Mouse (Mus musculus): Measurements from ENCODE around the gene Phox2a. TPM values are rescaled to one million over a fixed set of nuclear protein-coding genes. Genes with fewer than 3 reads are reported as not detected.

Phox2a gene
- total RNA-seq (2014; rRNA removed) = 3.7 and 4.5 TPM in 2 replicates
- polyA plus RNA-seq (2015; fragmentation: Nextera tagmentation; extraction: Ambion mirVana) = 2.0 and 2.1 TPM in 2 replicates

GRCm38 (mm10) chr7:101817861-101818401 is at the start of gene Phox2a:
Phox2a (plus strand) TSS chr7:101818313.
- Histone ChIP-seq H3K4me2 (ENCODE audit: low read depth, low read length) (peak within 1 kb of the TSS; percentile 46), H3K27me3 (ENCODE audit: insufficient read depth, low read length) (peaks cover 54% of the 10 kb centered on the region), H3K9me3 (ENCODE audit: low read length) (no peaks in the 10 kb centered on the region), H3K9ac (replicated peaks; ENCODE audit: low read length) (no peak within 1 kb of the TSS), H3K4me3 (ENCODE audit: low read length) (peak within 1 kb of the TSS; percentile 28), H3K4me1 (ENCODE audit: insufficient read depth, low read length) (peaks cover 8% of the 10 kb centered on the region), H3K36me3 (ENCODE audit: insufficient read depth, low read length) (no peaks in the 10 kb centered on the region), H3K27ac (no peak within 1 kb of the TSS)
- ATAC-seq (peak; percentile 21), DNase-seq (ENCODE audit: low spot score) (no peak)
- no peak for TF ChIP-seq CTCF (IDR thresholded peaks at IDR 0.05; ENCODE audit: low read depth)
- under 1% methylated on average over 36 of the region's 45 CpGs for WGBS

- no peak overlapping the region for H3K4me2 ChIP-seq (ENCODE audit: low read depth, low read length)
- no peak overlapping the region for H3K4me3 ChIP-seq (ENCODE audit: low read length)
- H3K27me3 ChIP-seq (ENCODE audit: insufficient read depth, low read length) = no peaks in the 10 kb centered on the region
- no peaks in the 10 kb centered on the region for H3K9me3 ChIP-seq (ENCODE audit: low read length)
- 0 out of 2 replicates have a peak, but pooled peaks cover 5% of the 10 kb centered on the region for H3K36me3 ChIP-seq (ENCODE audit: insufficient read depth, low read length)
- ATAC-seq (no peak), DNase-seq (ENCODE audit: low spot score) (no peak)
- H3K4me1 ChIP-seq (ENCODE audit: insufficient read depth, low read length) = peaks cover 4% of the 10 kb centered on the region; the same call in 1 of the 2 replicates
- no peak for TF ChIP-seq CTCF (IDR thresholded peaks at IDR 0.05; ENCODE audit: low read depth)
- 63% methylated on average over 7 of the region's 7 CpGs for WGBS
- H3K9ac ChIP-seq (replicated peaks; ENCODE audit: low read length) = no peak overlapping the region
- no peak overlapping the region for H3K27ac ChIP-seq
Observed at GRCm38 (mm10) chr7:101770051-101770450, 48.1 kb upstream of the Phox2a start.

- DNase-seq (ENCODE audit: low spot score) (no peak), ATAC-seq (no peak)
- Histone ChIP-seq H3K9ac (replicated peaks; ENCODE audit: low read length) (no peak overlapping the region), H3K9me3 (ENCODE audit: low read length) (no peaks in the 10 kb centered on the region), H3K4me2 (ENCODE audit: low read depth, low read length) (no peak overlapping the region), H3K36me3 (ENCODE audit: insufficient read depth, low read length) (peaks cover 11% of the 10 kb centered on the region; the same call in 1 of the 2 replicates), H3K27me3 (ENCODE audit: insufficient read depth, low read length) (no peaks in the 10 kb centered on the region), H3K4me1 (ENCODE audit: insufficient read depth, low read length) (peaks cover 4% of the 10 kb centered on the region; the same call in 1 of the 2 replicates), H3K4me3 (ENCODE audit: low read length) (no peak overlapping the region), H3K27ac (no peak overlapping the region)
- 77% methylated on average over 1 of the region's 1 CpGs for WGBS
- no peak for TF ChIP-seq CTCF (IDR thresholded peaks at IDR 0.05; ENCODE audit: low read depth)
Observed at GRCm38 (mm10) chr7:101771604-101772003, 46.5 kb upstream of the Phox2a start.

- WGBS = 33% methylated on average over 8 of the region's 8 CpGs
- peak; percentile 59 for ATAC-seq
Observed at GRCm38 (mm10) chr7:101772687-101773086, 45.4 kb upstream of the Phox2a start.

GRCm38 (mm10) chr7:101777053-101777452 is 41.1 kb upstream of the Phox2a start:
- 97% methylated on average over 1 of the region's 1 CpGs for WGBS
- no peak overlapping the region for H3K27ac ChIP-seq
- H3K9me3 ChIP-seq (ENCODE audit: low read length) = no peaks in the 10 kb centered on the region
- H3K4me2 ChIP-seq (ENCODE audit: low read depth, low read length) = no peak overlapping the region
- ATAC-seq = no peak
- TF ChIP-seq CTCF (IDR thresholded peaks at IDR 0.05; ENCODE audit: low read depth) = no peak
- no peaks in the 10 kb centered on the region for H3K27me3 ChIP-seq (ENCODE audit: insufficient read depth, low read length)
- H3K36me3 ChIP-seq (ENCODE audit: insufficient read depth, low read length) = peaks cover 30% of the 10 kb centered on the region; the same call in 1 of the 2 replicates
- H3K4me3 ChIP-seq (ENCODE audit: low read length) = no peak overlapping the region
- peaks cover 4% of the 10 kb centered on the region; the same call in 1 of the 2 replicates for H3K4me1 ChIP-seq (ENCODE audit: insufficient read depth, low read length)
- no peak overlapping the region for H3K9ac ChIP-seq (replicated peaks; ENCODE audit: low read length)
- DNase-seq (ENCODE audit: low spot score) = no peak

More at GRCm38 (mm10) chr7:101772687-101773086, 45.4 kb upstream of the Phox2a start:
- Histone ChIP-seq H3K27ac (no peak overlapping the region), H3K27me3 (ENCODE audit: insufficient read depth, low read length) (no peaks in the 10 kb centered on the region), H3K9ac (replicated peaks; ENCODE audit: low read length) (no peak overlapping the region), H3K4me2 (ENCODE audit: low read depth, low read length) (no peak overlapping the region), H3K4me3 (ENCODE audit: low read length) (no peak overlapping the region), H3K4me1 (ENCODE audit: insufficient read depth, low read length) (peaks cover 4% of the 10 kb centered on the region; the same call in 1 of the 2 replicates), H3K9me3 (ENCODE audit: low read length) (no peaks in the 10 kb centered on the region), H3K36me3 (ENCODE audit: insufficient read depth, low read length) (peaks cover 11% of the 10 kb centered on the region; the same call in 1 of the 2 replicates)
- peak; percentile 87 for DNase-seq (ENCODE audit: low spot score)
- no peak for TF ChIP-seq CTCF (IDR thresholded peaks at IDR 0.05; ENCODE audit: low read depth)

GRCm38 (mm10) chr7:101820295-101821030 is 2.4 kb downstream of the Phox2a start:
- DNase-seq (ENCODE audit: low spot score) (peak; percentile 47), ATAC-seq (no peak)
- 5% methylated on average over 35 of the region's 35 CpGs for WGBS
- no peak overlapping the region for H3K9ac ChIP-seq (replicated peaks; ENCODE audit: low read length)
- peak overlapping the region; percentile 27 for H3K4me3 ChIP-seq (ENCODE audit: low read length)
- TF ChIP-seq CTCF (IDR thresholded peaks at IDR 0.05; ENCODE audit: low read depth) = no peak
- H3K4me1 ChIP-seq (ENCODE audit: insufficient read depth, low read length) = peaks cover 8% of the 10 kb centered on the region
- peak overlapping the region; percentile 59 for H3K4me2 ChIP-seq (ENCODE audit: low read depth, low read length)
- H3K27ac ChIP-seq = no peak overlapping the region
- H3K9me3 ChIP-seq (ENCODE audit: low read length) = no peaks in the 10 kb centered on the region
- no peaks in the 10 kb centered on the region for H3K36me3 ChIP-seq (ENCODE audit: insufficient read depth, low read length)
- H3K27me3 ChIP-seq (ENCODE audit: insufficient read depth, low read length) = peaks cover 60% of the 10 kb centered on the region

Data from hindbrain, postnatal 0 days (tissue).